Mouse (Mus musculus) ES-E14 (cell line): ENCODE measurements around the gene Lcorl. TPM values are rescaled to one million over a fixed set of nuclear protein-coding genes. Genes with fewer than 3 reads are reported as not detected.

ENCODE experiments used
- DNase-seq: peaks from one replicate; pipeline ENCODE4 v3.0.0-alpha.2; 2013; ENCODE audit warnings: low read depth, low spot score
- H3K27ac ChIP-seq: 2 replicates; pipeline ENCODE4 v1.5.1; 2012; ENCODE audit warnings: low read depth, mild to moderate bottlenecking, low read length, moderate library complexity, mixed read lengths; ENCODE audit not compliant: poor library complexity, insufficient read depth, severe bottlenecking
- H3K36me3 ChIP-seq: 2 replicates; pipeline ENCODE4 v1.6.1; 2012; ENCODE audit warnings: mild to moderate bottlenecking, low read length, moderate library complexity, mixed read lengths; ENCODE audit not compliant: control insufficient read depth, poor library complexity, insufficient read depth, severe bottlenecking
- H3K4me1 ChIP-seq, 2 experiments: fragments of 150-350 bp in 1 of 2; sonication (generic) in 1 of 2; 2 replicates each; pipeline ENCODE4 v1.6.1; 2012; ENCODE audit warnings: low read length in 2 of 2, mild to moderate bottlenecking in 1 of 2, mixed read lengths in 1 of 2; ENCODE audit not compliant: control insufficient read depth in 2 of 2, insufficient read depth in 2 of 2, poor library complexity in 1 of 2
- H3K4me3 ChIP-seq, 2 experiments: fragments of 150-350 bp in 1 of 2; sonication (generic) in 1 of 2; 2 replicates each; pipeline ENCODE4 v1.5.1; 2012; ENCODE audit warnings: low read length in 2 of 2, low read depth in 1 of 2, mild to moderate bottlenecking in 1 of 2, mixed read lengths in 1 of 2; ENCODE audit not compliant: insufficient read depth in 1 of 2, poor library complexity in 1 of 2, severe bottlenecking in 1 of 2
- H3K9ac ChIP-seq: 2 replicates; pipeline ENCODE4 v1.6.1; 2012; ENCODE audit warnings: low read depth, mild to moderate bottlenecking, low read length, mixed read lengths; ENCODE audit not compliant: poor library complexity, insufficient read depth, severe bottlenecking
- H3K9me3 ChIP-seq: fragments of 150-350 bp; sonication (generic); 2 replicates; pipeline ENCODE4 v1.6.1; 2012; ENCODE audit warnings: low read depth, mild to moderate bottlenecking, low read length; ENCODE audit not compliant: control insufficient read depth, insufficient read depth
- CHD2 ChIP-seq: IDR thresholded peaks from 2 replicates; pipeline ENCODE4 v1.6.1; 2014; ENCODE audit warnings: mild to moderate bottlenecking, low read depth, low read length, inconsistent platforms
- HCFC1 ChIP-seq: IDR thresholded peaks from 2 replicates; pipeline ENCODE4 v1.6.1; 2012; ENCODE audit warnings: low read length, inconsistent platforms, borderline replicate concordance; ENCODE audit not compliant: insufficient read depth
- MAFK ChIP-seq: IDR thresholded peaks from 2 replicates; pipeline ENCODE4 v1.6.1; 2014; ENCODE audit warnings: mild to moderate bottlenecking, low read depth, low read length, inconsistent platforms; ENCODE audit not compliant: insufficient read depth
- ZC3H11A ChIP-seq: IDR thresholded peaks from 2 replicates; pipeline ENCODE4 v1.6.1; 2012; ENCODE audit warnings: low read depth, mild to moderate bottlenecking, inconsistent platforms, low read length, borderline replicate concordance
- ZNF384 ChIP-seq: IDR thresholded peaks from 2 replicates; pipeline ENCODE4 v1.6.1; 2012; ENCODE audit warnings: low read depth, low read length, inconsistent platforms
- in situ Hi-C, 2 experiments: fragments of 600-800 bp; cut with MboI; formaldehyde crosslinking; loops; one replicate each; pipeline ENCODE4 v1.15.1; 2025; ENCODE audit warnings: low sequenced_read_pairs in 2 of 2, inconsistent platforms in 1 of 2; ENCODE audit not compliant: unreplicated experiment in 2 of 2
- total RNA-seq: library from RNA; depleted of rRNA; stranded (reverse); fragments of 300-350 nt; gene quantifications from 2 replicates; pipeline ENCODE4 v1.2.3, GENCODE M21; 2012

The Lcorl gene
- total RNA-seq, 1 experiment = 11.0 TPM

GRCm38 (mm10) chr5:45856303-45856821 is 1.1 kb downstream of the Lcorl start:
- Histone ChIP-seq H3K27ac (no peak overlapping the region), H3K9ac (peak overlapping the region; percentile 70), H3K36me3 (no peaks in the 10 kb centered on the region), H3K4me3 (peak overlapping the region; percentile 86 to 97), H3K9me3 (no peaks in the 10 kb centered on the region), H3K4me1 (no peaks in the 10 kb centered on the region; a peak in 1 of 4 replicates)
- in situ Hi-C loops = no loop called here
- peak; percentile 43; the same call in 1 of the 2 replicates for TF ChIP-seq HCFC1
- no peak for TF ChIP-seq CHD2
- no peak for DNase-seq

- Histone ChIP-seq H3K9me3 (no peaks in the 10 kb centered on the region), H3K4me3 (peak overlapping the region; percentile 86 to 97), H3K4me1 (no peaks in the 10 kb centered on the region; a peak in 1 of 4 replicates), H3K36me3 (no peaks in the 10 kb centered on the region), H3K27ac (no peak overlapping the region), H3K9ac (peak overlapping the region; percentile 70)
- in situ Hi-C loops = no loop called here
- DNase-seq = no peak
- no peak for TF ChIP-seq MAFK
- TF ChIP-seq ZNF384 = no peak
- no peak for TF ChIP-seq ZC3H11A
- TF ChIP-seq CHD2 = no peak
- TF ChIP-seq HCFC1 = no peak
Observed at GRCm38 (mm10) chr5:45855526-45856302, 1.7 kb downstream of the Lcorl start.

GRCm38 (mm10) chr5:45844723-45845122 is 12.7 kb downstream of the Lcorl start:
- TF ChIP-seq CHD2 = no peak
- no peak for TF ChIP-seq ZNF384
- TF ChIP-seq ZC3H11A = no peak
- TF ChIP-seq MAFK = no peak
- TF ChIP-seq HCFC1 = no peak
- Histone ChIP-seq H3K9me3 (no peaks in the 10 kb centered on the region; the same call in 1 of the 2 replicates), H3K27ac (no peak overlapping the region), H3K36me3 (no peaks in the 10 kb centered on the region), H3K4me3 (no peak overlapping the region), H3K9ac (no peak overlapping the region), H3K4me1 (no peaks in the 10 kb centered on the region)
- in situ Hi-C loops = no loop called here
- DNase-seq = no peak

- no peak for DNase-seq
- H3K4me3 ChIP-seq = no peak overlapping the region
- in situ Hi-C loops = no loop called here
- no peak overlapping the region for H3K27ac ChIP-seq
- no peaks in the 10 kb centered on the region for H3K9me3 ChIP-seq
- H3K9ac ChIP-seq = no peak overlapping the region
- TF ChIP-seq ZNF384 (no peak), MAFK (no peak), CHD2 (no peak), ZC3H11A (no peak), HCFC1 (no peak)
- no peaks in the 10 kb centered on the region for H3K4me1 ChIP-seq
- H3K36me3 ChIP-seq = no peaks in the 10 kb centered on the region
Observed at GRCm38 (mm10) chr5:45835131-45835530, 22.3 kb downstream of the Lcorl start.
